Mouse (Mus musculus): Measurements from ENCODE around the gene Prnd. TPM values are rescaled to one million over a fixed set of nuclear protein-coding genes. Genes with fewer than 3 reads are reported as not detected.

Prnd gene
- polyA plus RNA-seq, 1 experiment from 2014 or later: 28.0 TPM

DNA sequence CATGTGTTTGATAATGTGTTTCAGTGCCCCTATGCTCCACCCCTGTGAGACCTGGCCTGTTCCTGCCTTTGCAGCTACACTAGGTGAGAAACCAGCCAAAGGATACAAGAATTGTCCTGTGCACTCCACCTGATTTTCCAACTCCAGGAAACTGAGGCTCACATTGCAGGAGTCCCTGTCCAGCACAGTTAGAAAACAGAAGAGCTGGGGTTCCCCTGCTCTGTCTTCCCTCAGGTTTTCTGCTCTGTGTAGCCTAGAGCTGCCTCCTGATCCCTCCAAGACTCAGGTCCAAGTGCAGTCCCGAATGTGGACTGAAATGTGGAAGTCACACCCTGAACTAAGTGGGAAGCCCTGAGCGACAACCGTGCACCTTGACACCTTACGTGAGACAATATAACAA, 3.0 kb downstream of the Prnd start:
- Histone ChIP-seq H3K9ac (no peak overlapping the region), H3K4me1 (replicated peaks) (peaks cover 34% of the 10 kb centered on the region), H3K27me3 (peaks cover 17% of the 10 kb centered on the region; the same call in 1 of the 2 replicates), H3K4me3 (peak overlapping the region; percentile 31), H3K36me3 (no peaks in the 10 kb centered on the region), H3K27ac (no peak overlapping the region), H3K4me2 (peak overlapping the region; percentile 60), H3K9me3 (replicated peaks) (no peaks in the 10 kb centered on the region)
- no peak for ATAC-seq (replicated peaks; ENCODE audit: insufficient number of reproducible peaks, insufficient read depth, low FRiP score, low read depth)
- 86% methylated on average over 4 of the region's 4 CpGs for WGBS

DNA sequence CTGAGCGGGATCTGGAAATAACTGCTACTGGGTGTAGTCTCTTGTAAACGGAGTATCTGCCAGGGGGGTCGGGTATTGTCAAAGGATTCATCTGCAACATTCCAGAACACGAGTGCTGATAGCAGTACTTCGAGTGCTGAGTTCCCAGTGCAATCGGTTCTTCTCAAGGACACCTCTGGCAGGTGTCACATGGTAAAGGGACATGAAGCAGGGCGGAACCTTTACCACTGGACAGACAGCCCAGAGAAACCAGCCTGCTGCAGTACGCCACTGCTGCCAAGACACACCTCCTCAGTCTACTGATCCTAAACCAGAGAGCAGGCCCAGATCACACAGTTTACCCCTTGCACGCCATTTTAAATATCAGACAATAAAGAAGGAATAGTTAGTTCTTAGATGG, 4.2 kb downstream of the Prnd start:
- peak; percentile 71 for ATAC-seq (replicated peaks; ENCODE audit: insufficient number of reproducible peaks, insufficient read depth, low FRiP score, low read depth)
- Histone ChIP-seq H3K4me2 (peak overlapping the region; percentile 73), H3K4me3 (peak overlapping the region; percentile 47), H3K27ac (peak overlapping the region; percentile 49), H3K4me1 (replicated peaks) (peaks cover 34% of the 10 kb centered on the region), H3K9ac (no peak overlapping the region), H3K36me3 (no peaks in the 10 kb centered on the region), H3K27me3 (peaks cover 17% of the 10 kb centered on the region; the same call in 1 of the 2 replicates), H3K9me3 (replicated peaks) (no peaks in the 10 kb centered on the region)
- WGBS: 30% methylated on average over 9 of the region's 9 CpGs

GRCm38 (mm10) chr2:131955264-131955663, 4.6 kb downstream of the Prnd start:
- Histone ChIP-seq H3K4me3 (peak overlapping the region; percentile 47), H3K27ac (peak overlapping the region; percentile 49), H3K9ac (peak overlapping the region; percentile 14; the same call in 1 of the 2 replicates), H3K27me3 (peaks cover 17% of the 10 kb centered on the region; the same call in 1 of the 2 replicates), H3K4me2 (peak overlapping the region; percentile 73), H3K36me3 (no peaks in the 10 kb centered on the region), H3K9me3 (replicated peaks) (no peaks in the 10 kb centered on the region), H3K4me1 (replicated peaks) (peaks cover 30% of the 10 kb centered on the region)
- ATAC-seq (replicated peaks; ENCODE audit: insufficient number of reproducible peaks, insufficient read depth, low FRiP score, low read depth): no peak; the same call in 1 of the 2 replicates
- WGBS: 3% methylated on average over 17 of the region's 17 CpGs

- no peak overlapping the region for H3K27ac ChIP-seq
- H3K4me1 ChIP-seq (replicated peaks): peaks cover 24% of the 10 kb centered on the region
- no peak overlapping the region for H3K4me2 ChIP-seq
- WGBS: 70% methylated on average over 7 of the region's 7 CpGs
- H3K27me3 ChIP-seq: peaks cover 17% of the 10 kb centered on the region; the same call in 1 of the 2 replicates
- H3K9ac ChIP-seq: no peak overlapping the region
- H3K9me3 ChIP-seq (replicated peaks): no peaks in the 10 kb centered on the region
- no peak for ATAC-seq (replicated peaks; ENCODE audit: insufficient number of reproducible peaks, insufficient read depth, low FRiP score, low read depth)
- no peaks in the 10 kb centered on the region for H3K36me3 ChIP-seq
- no peak overlapping the region for H3K4me3 ChIP-seq
These were observed 5.9 kb downstream of the Prnd start for GRCm38 (mm10) chr2:131956336-131957256.

DNA sequence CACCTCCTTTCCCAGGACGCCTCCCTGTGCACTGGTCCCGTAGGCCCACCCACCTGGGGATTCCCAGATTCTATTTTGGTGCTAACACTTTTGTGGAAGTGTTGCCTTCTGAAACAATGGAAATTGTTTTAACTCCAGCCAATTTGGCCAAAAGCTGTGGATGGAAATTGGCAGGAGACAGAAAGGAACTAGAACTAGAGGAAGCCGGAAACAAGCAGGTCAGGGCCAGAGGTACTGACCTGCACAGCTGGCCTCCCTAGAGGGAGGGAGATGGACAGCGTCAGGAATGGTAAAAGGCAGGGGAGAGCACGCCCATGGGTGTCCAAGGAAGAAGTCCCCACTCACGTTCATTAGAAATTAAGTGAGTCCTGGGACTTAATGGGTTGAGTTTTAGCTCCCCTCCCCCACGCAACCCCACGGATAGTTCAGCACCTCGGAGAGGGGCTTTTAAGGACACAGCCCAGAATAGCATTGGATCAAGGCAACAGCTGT, 7.1 kb downstream of the Prnd start:
- 38% methylated on average over 9 of the region's 9 CpGs for WGBS
- no peaks in the 10 kb centered on the region for H3K36me3 ChIP-seq
- H3K4me1 ChIP-seq (replicated peaks): peaks cover 19% of the 10 kb centered on the region
- no peak overlapping the region for H3K27ac ChIP-seq
- H3K27me3 ChIP-seq: peaks cover 12% of the 10 kb centered on the region; the same call in 1 of the 2 replicates
- H3K9me3 ChIP-seq (replicated peaks): no peaks in the 10 kb centered on the region
- no peak overlapping the region for H3K4me3 ChIP-seq
- H3K9ac ChIP-seq: no peak overlapping the region
- ATAC-seq (replicated peaks; ENCODE audit: insufficient number of reproducible peaks, insufficient read depth, low FRiP score, low read depth): no peak
- H3K4me2 ChIP-seq: no peak overlapping the region

- H3K27me3 ChIP-seq: no peaks in the 10 kb centered on the region
- H3K27ac ChIP-seq: no peak overlapping the region
- ATAC-seq (replicated peaks; ENCODE audit: insufficient number of reproducible peaks, insufficient read depth, low FRiP score, low read depth): no peak
- no peak overlapping the region for H3K4me2 ChIP-seq
- 72% methylated on average over 2 of the region's 2 CpGs for WGBS
- no peaks in the 10 kb centered on the region for H3K9me3 ChIP-seq (replicated peaks)
- H3K4me3 ChIP-seq: no peak overlapping the region
- H3K36me3 ChIP-seq: no peaks in the 10 kb centered on the region
- H3K9ac ChIP-seq: no peak overlapping the region
- no peaks in the 10 kb centered on the region for H3K4me1 ChIP-seq (replicated peaks)
These were observed 11.0 kb downstream of the Prnd start for GRCm38 (mm10) chr2:131961671-131962070.

GRCm38 (mm10) chr2:131970597-131970996, 19.9 kb downstream of the Prnd start:
- H3K27ac ChIP-seq: no peak overlapping the region
- no peaks in the 10 kb centered on the region for H3K4me1 ChIP-seq (replicated peaks)
- WGBS: 80% methylated on average over 2 of the region's 2 CpGs
- no peak overlapping the region for H3K9ac ChIP-seq
- no peaks in the 10 kb centered on the region for H3K27me3 ChIP-seq
- no peak overlapping the region for H3K4me2 ChIP-seq
- no peaks in the 10 kb centered on the region for H3K9me3 ChIP-seq (replicated peaks)
- no peak overlapping the region for H3K4me3 ChIP-seq
- ATAC-seq (replicated peaks; ENCODE audit: insufficient number of reproducible peaks, insufficient read depth, low FRiP score, low read depth): no peak
- no peaks in the 10 kb centered on the region for H3K36me3 ChIP-seq

- H3K27me3 ChIP-seq: no peaks in the 10 kb centered on the region
- H3K4me1 ChIP-seq (replicated peaks): no peaks in the 10 kb centered on the region
- H3K27ac ChIP-seq: no peak overlapping the region
- H3K4me2 ChIP-seq: no peak overlapping the region
- no peaks in the 10 kb centered on the region for H3K9me3 ChIP-seq (replicated peaks)
- H3K9ac ChIP-seq: no peak overlapping the region
- no peaks in the 10 kb centered on the region for H3K36me3 ChIP-seq
- ATAC-seq (replicated peaks; ENCODE audit: insufficient number of reproducible peaks, insufficient read depth, low FRiP score, low read depth): no peak
- H3K4me3 ChIP-seq: no peak overlapping the region
- WGBS: 71% methylated on average over 4 of the region's 4 CpGs
These were observed 20.4 kb downstream of the Prnd start for GRCm38 (mm10) chr2:131971098-131971497.

GRCm38 (mm10) chr2:131976663-131977062, 26.0 kb downstream of the Prnd start:
- Histone ChIP-seq H3K9ac (no peak overlapping the region), H3K4me1 (replicated peaks) (peaks cover 19% of the 10 kb centered on the region), H3K27me3 (no peaks in the 10 kb centered on the region), H3K36me3 (no peaks in the 10 kb centered on the region), H3K27ac (no peak overlapping the region), H3K4me3 (no peak overlapping the region), H3K4me2 (no peak overlapping the region), H3K9me3 (replicated peaks) (no peaks in the 10 kb centered on the region)
- WGBS: 73% methylated on average over 3 of the region's 3 CpGs
- no peak for ATAC-seq (replicated peaks; ENCODE audit: insufficient number of reproducible peaks, insufficient read depth, low FRiP score, low read depth)

GRCm38 (mm10) chr2:131980866-131981265, 30.2 kb downstream of the Prnd start:
- peak; percentile 86 for ATAC-seq (replicated peaks; ENCODE audit: insufficient number of reproducible peaks, insufficient read depth, low FRiP score, low read depth)

DNA sequence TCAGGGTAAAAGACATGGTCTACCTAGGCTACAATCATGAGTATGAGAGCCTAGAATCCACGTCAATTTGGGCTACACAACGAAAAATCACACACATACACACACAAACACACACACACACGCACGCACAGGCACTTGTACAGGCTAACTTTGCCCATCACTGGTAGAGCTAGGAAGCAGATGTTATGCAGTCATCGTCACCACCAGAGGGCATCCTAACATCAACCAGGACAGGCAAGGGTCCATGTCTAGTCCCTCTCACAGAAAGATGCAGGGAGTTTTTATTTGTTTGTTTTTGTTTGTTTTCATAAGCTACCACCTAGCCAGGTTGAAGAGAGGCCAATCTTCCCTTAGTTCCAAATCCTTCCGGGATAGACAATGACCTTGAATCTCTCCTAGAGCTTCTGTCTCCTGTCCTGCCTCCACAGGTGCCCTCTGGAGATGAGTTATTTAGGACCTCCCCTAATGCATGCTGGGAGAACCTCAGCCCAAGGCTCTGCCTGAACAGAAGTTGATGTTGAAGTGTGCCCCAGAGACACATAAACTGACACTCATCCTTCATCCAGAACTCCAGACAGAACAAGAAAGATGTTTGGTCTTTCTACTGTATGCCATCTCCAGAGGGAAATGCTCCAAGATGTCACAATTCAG, 32.0 kb downstream of the Prnd start:
- Histone ChIP-seq H3K9ac (no peak overlapping the region), H3K36me3 (no peaks in the 10 kb centered on the region), H3K4me1 (replicated peaks) (peaks cover 20% of the 10 kb centered on the region), H3K4me3 (no peak overlapping the region), H3K27me3 (no peaks in the 10 kb centered on the region), H3K9me3 (replicated peaks) (no peaks in the 10 kb centered on the region), H3K4me2 (no peak overlapping the region), H3K27ac (no peak overlapping the region)
- peak; percentile 29; the same call in 1 of the 2 replicates for ATAC-seq (replicated peaks; ENCODE audit: insufficient number of reproducible peaks, insufficient read depth, low FRiP score, low read depth)
- 16% methylated on average over 6 of the region's 6 CpGs for WGBS

More at GRCm38 (mm10) chr2:131980866-131981265, 30.2 kb downstream of the Prnd start:
- no peaks in the 10 kb centered on the region for H3K9me3 ChIP-seq (replicated peaks)
- H3K36me3 ChIP-seq: no peaks in the 10 kb centered on the region
- H3K4me1 ChIP-seq (replicated peaks): peaks cover 20% of the 10 kb centered on the region
- peak overlapping the region; percentile 44 for H3K4me2 ChIP-seq
- H3K9ac ChIP-seq: no peak overlapping the region
- WGBS: 9% methylated on average over 9 of the region's 9 CpGs
- no peaks in the 10 kb centered on the region for H3K27me3 ChIP-seq
- H3K27ac ChIP-seq: peak overlapping the region; percentile 38
- H3K4me3 ChIP-seq: no peak overlapping the region
